Mouse (Mus musculus) forebrain, embryonic 15.5 days (tissue): ENCODE results near the gene Dnajc1. TPM values are rescaled to one million over a fixed set of nuclear protein-coding genes. Genes with fewer than 3 reads are reported as not detected.

Experiments used
- ATAC-seq: fragments of 200-750 bp; cut with Nextera tagmentation; replicated peaks from 2 replicates; pipeline ENCODE4 v1.8.0; 2017; ENCODE audit warnings: mild to moderate bottlenecking, moderate TSS enrichment, moderate library complexity
- H3K27ac ChIP-seq: fragments of 300-500 bp; sonication (generic); replicated peaks from 2 replicates; pipeline ENCODE4 v1.5.1; 2015; ENCODE audit warnings: mild to moderate bottlenecking, inconsistent platforms
- H3K27me3 ChIP-seq: fragments of 300-500 bp; sonication (generic); 2 replicates; pipeline ENCODE4 v1.6.1; 2015; ENCODE audit warnings: inconsistent platforms
- H3K36me3 ChIP-seq: fragments of 300-500 bp; sonication (generic); 2 replicates; pipeline ENCODE4 v1.6.1; 2015; ENCODE audit warnings: mild to moderate bottlenecking, inconsistent platforms
- H3K4me1 ChIP-seq: fragments of 300-500 bp; sonication (generic); 2 replicates; pipeline ENCODE4 v1.6.1; 2015; ENCODE audit warnings: inconsistent platforms
- H3K4me2 ChIP-seq: fragments of 300-500 bp; sonication (generic); replicated peaks from 2 replicates; pipeline ENCODE4 v1.6.1; 2015; ENCODE audit warnings: mild to moderate bottlenecking, inconsistent platforms
- H3K4me3 ChIP-seq: fragments of 300-500 bp; sonication (generic); 2 replicates; pipeline ENCODE4 v1.5.1; 2015; ENCODE audit warnings: mild to moderate bottlenecking, inconsistent platforms
- H3K9ac ChIP-seq: fragments of 300-500 bp; sonication (generic); replicated peaks from 2 replicates; pipeline ENCODE4 v1.6.1; 2015; ENCODE audit warnings: mild to moderate bottlenecking, inconsistent platforms
- H3K9me3 ChIP-seq: fragments of 300-500 bp; sonication (generic); 2 replicates; pipeline ENCODE4 v1.6.1; 2016; ENCODE audit warnings: inconsistent platforms
- WGBS: fragments of 180-500 bp; shearing (Covaris S2); methylation state at CpG from one replicate; pipeline ENCODE4 v1.1.7; 2015; ENCODE audit warnings: mixed read lengths; 5-methylcytosine and 5-hydroxymethylcytosine counted together
- polyA plus RNA-seq: library from polyadenylated mRNA; unstranded; fragments of >200 nt; fragmentation: Nextera tagmentation; extraction: Ambion mirVana; gene quantifications from 2 replicates; pipeline ENCODE4 v1.2.1, GENCODE M21; 2015

Gene Dnajc1
- polyA plus RNA-seq, result 28.2 and 30.3 TPM in 2 replicates

- peak within 1 kb of the TSS; percentile 98 for H3K27ac ChIP-seq
- peak within 1 kb of the TSS; percentile 93 for H3K4me3 ChIP-seq
- peak within 1 kb of the TSS; percentile 91 for H3K9ac ChIP-seq
- no peaks in the 10 kb centered on the region for H3K27me3 ChIP-seq
- under 1% methylated on average over 69 of the region's 69 CpGs for WGBS
- peak; percentile 100 for ATAC-seq
- H3K9me3 ChIP-seq, result no peaks in the 10 kb centered on the region
- peaks cover 20% of the 10 kb centered on the region for H3K4me1 ChIP-seq
- no peaks in the 10 kb centered on the region for H3K36me3 ChIP-seq
- peak within 1 kb of the TSS; percentile 80 for H3K4me2 ChIP-seq
These were observed at the start of gene Dnajc1 for GRCm38 (mm10) chr2:18392331-18393021. Dnajc1 (minus strand) TSS chr2:18392830.

DNA sequence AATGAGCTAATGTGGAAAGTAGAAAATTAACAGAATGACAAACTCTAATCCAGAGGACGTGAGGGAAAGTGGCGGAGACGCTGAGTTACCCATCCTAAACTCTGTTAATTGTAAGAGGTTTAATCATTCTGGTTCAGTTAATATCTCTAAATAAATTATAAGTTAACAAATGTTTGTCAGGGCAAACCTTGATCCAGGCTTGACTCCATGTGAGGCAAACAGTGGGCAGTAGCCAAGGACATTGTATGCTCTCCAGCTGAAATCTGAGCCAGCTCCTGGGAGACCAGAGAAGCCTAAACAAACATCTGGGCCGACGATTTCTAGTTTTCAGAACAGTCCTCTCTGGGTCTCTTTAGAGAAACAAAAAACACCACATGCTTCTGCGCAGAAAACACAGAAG lies 49.2 kb upstream of the Dnajc1 start:
- 58% methylated on average over 6 of the region's 6 CpGs for WGBS

DNA sequence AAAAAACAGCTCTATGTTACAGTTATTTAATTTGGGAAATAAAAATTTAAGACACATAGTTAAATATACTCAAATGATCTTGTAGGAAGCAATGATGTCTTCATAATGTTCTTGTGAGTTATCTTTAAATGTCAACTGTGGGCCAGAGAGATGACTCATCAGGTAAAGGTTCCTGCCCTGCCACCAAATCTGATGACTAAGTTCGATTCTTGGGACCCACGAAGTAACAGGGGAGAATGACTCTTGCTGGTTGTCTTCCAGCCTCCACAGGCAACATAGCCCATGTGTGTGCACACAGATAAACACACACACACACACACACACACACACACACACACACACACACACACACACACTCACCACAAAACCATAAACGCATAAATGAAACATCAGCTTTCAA lies 22.6 kb upstream of the Dnajc1 start:
- H3K27ac ChIP-seq, result no peak overlapping the region

More for the DNA sequence above, 49.2 kb upstream of the Dnajc1 start:
- H3K4me1 ChIP-seq, result no peaks in the 10 kb centered on the region
- H3K4me3 ChIP-seq, result no peak overlapping the region
- no peak overlapping the region for H3K27ac ChIP-seq
- H3K9me3 ChIP-seq, result no peaks in the 10 kb centered on the region
- H3K4me2 ChIP-seq, result no peak overlapping the region
- no peaks in the 10 kb centered on the region for H3K27me3 ChIP-seq
- no peaks in the 10 kb centered on the region for H3K36me3 ChIP-seq
- H3K9ac ChIP-seq, result no peak overlapping the region
- no peak for ATAC-seq

DNA sequence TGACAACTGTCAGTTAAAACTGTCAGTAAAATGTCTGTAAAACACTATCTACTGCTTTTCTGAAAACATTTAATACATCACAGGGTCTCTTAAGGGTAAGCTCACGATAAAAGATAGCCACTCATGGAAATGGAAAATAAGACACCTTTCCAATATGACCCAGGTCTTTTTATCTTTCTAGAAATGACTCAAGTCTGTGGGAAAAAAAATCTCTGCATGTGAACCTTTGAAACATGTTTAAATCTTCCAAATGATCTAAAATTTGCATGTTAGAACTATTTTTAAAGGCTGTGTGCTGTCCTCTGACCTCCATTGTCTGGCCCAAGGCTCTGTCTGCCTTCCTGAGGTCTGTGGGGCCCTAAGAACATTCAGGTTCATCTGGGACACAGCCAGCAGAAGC lies 11.0 kb upstream of the Dnajc1 start:
- no peak overlapping the region for H3K27ac ChIP-seq
- no peaks in the 10 kb centered on the region for H3K36me3 ChIP-seq
- no peaks in the 10 kb centered on the region for H3K27me3 ChIP-seq
- H3K4me3 ChIP-seq, result no peak overlapping the region
- 81% methylated on average over 1 of the region's 1 CpGs for WGBS
- H3K9ac ChIP-seq, result no peak overlapping the region
- no peak overlapping the region for H3K4me2 ChIP-seq
- no peaks in the 10 kb centered on the region for H3K4me1 ChIP-seq
- ATAC-seq, result no peak
- H3K9me3 ChIP-seq, result no peaks in the 10 kb centered on the region

More for the DNA sequence above, 22.6 kb upstream of the Dnajc1 start:
- no peak overlapping the region for H3K4me3 ChIP-seq
- no peaks in the 10 kb centered on the region for H3K27me3 ChIP-seq
- WGBS, result 91% methylated on average over 3 of the region's 3 CpGs
- no peak overlapping the region for H3K4me2 ChIP-seq
- no peaks in the 10 kb centered on the region for H3K4me1 ChIP-seq
- no peak for ATAC-seq
- H3K9ac ChIP-seq, result no peak overlapping the region
- no peaks in the 10 kb centered on the region for H3K36me3 ChIP-seq
- H3K9me3 ChIP-seq, result no peaks in the 10 kb centered on the region

- no peak overlapping the region for H3K27ac ChIP-seq
- WGBS, result 93% methylated on average over 2 of the region's 2 CpGs
- no peak overlapping the region for H3K4me3 ChIP-seq
- H3K27me3 ChIP-seq, result no peaks in the 10 kb centered on the region
- no peak for ATAC-seq
- H3K4me1 ChIP-seq, result no peaks in the 10 kb centered on the region
- H3K9ac ChIP-seq, result no peak overlapping the region
- H3K4me2 ChIP-seq, result no peak overlapping the region
- H3K9me3 ChIP-seq, result no peaks in the 10 kb centered on the region
- no peaks in the 10 kb centered on the region for H3K36me3 ChIP-seq
These were observed 9.1 kb upstream of the Dnajc1 start for GRCm38 (mm10) chr2:18401771-18402170.

GRCm38 (mm10) chr2:18393022-18393519 lies 441 bp upstream of the Dnajc1 start:
- Histone ChIP-seq H3K4me1 (peaks cover 20% of the 10 kb centered on the region), H3K4me3 (peak overlapping the region; percentile 93), H3K4me2 (peak overlapping the region; percentile 80), H3K27ac (peak overlapping the region; percentile 98), H3K9me3 (no peaks in the 10 kb centered on the region), H3K9ac (peak overlapping the region; percentile 91), H3K36me3 (no peaks in the 10 kb centered on the region), H3K27me3 (no peaks in the 10 kb centered on the region)
- 65% methylated on average over 2 of the region's 2 CpGs for WGBS
- ATAC-seq, result peak; percentile 14; the same call in 1 of the 2 replicates

GRCm38 (mm10) chr2:18391861-18392260 lies 769 bp downstream of the Dnajc1 start:
- ATAC-seq, result no peak; the same call in 1 of the 2 replicates
- WGBS, result under 1% methylated on average over 11 of the region's 11 CpGs

GRCm38 (mm10) chr2:18389631-18390030 lies 3.0 kb downstream of the Dnajc1 start:
- Histone ChIP-seq H3K4me1 (peaks cover 20% of the 10 kb centered on the region), H3K4me2 (no peak overlapping the region), H3K9ac (no peak overlapping the region), H3K36me3 (no peaks in the 10 kb centered on the region), H3K4me3 (no peak overlapping the region), H3K9me3 (no peaks in the 10 kb centered on the region), H3K27me3 (no peaks in the 10 kb centered on the region), H3K27ac (no peak overlapping the region)
- ATAC-seq, result no peak
- 89% methylated on average over 1 of the region's 1 CpGs for WGBS

More at GRCm38 (mm10) chr2:18391861-18392260, 769 bp downstream of the Dnajc1 start:
- Histone ChIP-seq H3K27ac (peak overlapping the region; percentile 98), H3K27me3 (no peaks in the 10 kb centered on the region), H3K9me3 (no peaks in the 10 kb centered on the region), H3K9ac (peak overlapping the region; percentile 91), H3K36me3 (no peaks in the 10 kb centered on the region), H3K4me2 (peak overlapping the region; percentile 80), H3K4me3 (peak overlapping the region; percentile 93), H3K4me1 (peaks cover 20% of the 10 kb centered on the region)

- Histone ChIP-seq H3K9me3 (no peaks in the 10 kb centered on the region), H3K9ac (no peak overlapping the region), H3K27ac (no peak overlapping the region), H3K4me2 (no peak overlapping the region), H3K4me1 (no peaks in the 10 kb centered on the region), H3K4me3 (no peak overlapping the region), H3K27me3 (no peaks in the 10 kb centered on the region), H3K36me3 (no peaks in the 10 kb centered on the region)
- no peak for ATAC-seq
These were observed 11.0 kb downstream of the Dnajc1 start for GRCm38 (mm10) chr2:18381662-18382061.

DNA sequence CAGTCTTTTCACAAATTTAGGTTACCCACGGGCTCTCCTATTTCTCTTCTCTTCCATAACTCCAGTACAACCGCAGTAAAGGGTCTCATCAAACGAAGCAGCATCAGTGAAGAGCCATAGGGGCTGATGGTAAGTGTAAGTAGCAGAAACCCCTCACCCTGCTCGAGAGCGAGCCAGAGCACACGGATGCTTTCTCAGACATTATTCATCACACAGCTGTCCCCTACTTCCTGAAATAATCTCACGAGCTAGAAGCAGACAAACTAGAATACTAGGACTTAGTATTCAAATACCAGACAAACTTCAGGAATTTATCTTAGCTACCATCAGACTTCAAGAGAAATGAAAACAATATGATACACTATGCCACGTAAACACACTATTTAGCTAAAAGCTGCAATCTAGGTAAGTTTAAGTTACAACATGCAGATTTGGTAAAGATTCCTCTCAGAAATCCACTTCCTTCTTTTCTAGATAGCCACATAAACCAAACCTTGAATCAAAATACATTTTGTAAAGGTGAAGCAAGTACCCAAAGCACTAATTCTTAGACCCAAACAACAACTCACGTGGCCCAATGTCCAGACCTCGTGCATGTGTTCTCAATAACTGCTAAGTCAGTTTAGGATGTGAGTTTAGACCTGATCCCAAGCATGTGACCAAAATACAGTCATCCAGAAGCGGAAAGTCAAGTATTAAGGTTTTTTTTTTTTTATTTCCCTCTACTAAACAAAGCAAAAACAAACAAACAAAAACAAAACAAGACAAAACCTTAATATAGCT lies 20.0 kb downstream of the Dnajc1 start:
- H3K4me1 ChIP-seq, result no peaks in the 10 kb centered on the region
- WGBS, result 83% methylated on average over 11 of the region's 11 CpGs
- no peaks in the 10 kb centered on the region for H3K27me3 ChIP-seq
- no peak overlapping the region for H3K4me2 ChIP-seq
- H3K27ac ChIP-seq, result no peak overlapping the region
- H3K36me3 ChIP-seq, result no peaks in the 10 kb centered on the region
- H3K9ac ChIP-seq, result no peak overlapping the region
- H3K4me3 ChIP-seq, result no peak overlapping the region
- H3K9me3 ChIP-seq, result no peaks in the 10 kb centered on the region
- no peak for ATAC-seq

DNA sequence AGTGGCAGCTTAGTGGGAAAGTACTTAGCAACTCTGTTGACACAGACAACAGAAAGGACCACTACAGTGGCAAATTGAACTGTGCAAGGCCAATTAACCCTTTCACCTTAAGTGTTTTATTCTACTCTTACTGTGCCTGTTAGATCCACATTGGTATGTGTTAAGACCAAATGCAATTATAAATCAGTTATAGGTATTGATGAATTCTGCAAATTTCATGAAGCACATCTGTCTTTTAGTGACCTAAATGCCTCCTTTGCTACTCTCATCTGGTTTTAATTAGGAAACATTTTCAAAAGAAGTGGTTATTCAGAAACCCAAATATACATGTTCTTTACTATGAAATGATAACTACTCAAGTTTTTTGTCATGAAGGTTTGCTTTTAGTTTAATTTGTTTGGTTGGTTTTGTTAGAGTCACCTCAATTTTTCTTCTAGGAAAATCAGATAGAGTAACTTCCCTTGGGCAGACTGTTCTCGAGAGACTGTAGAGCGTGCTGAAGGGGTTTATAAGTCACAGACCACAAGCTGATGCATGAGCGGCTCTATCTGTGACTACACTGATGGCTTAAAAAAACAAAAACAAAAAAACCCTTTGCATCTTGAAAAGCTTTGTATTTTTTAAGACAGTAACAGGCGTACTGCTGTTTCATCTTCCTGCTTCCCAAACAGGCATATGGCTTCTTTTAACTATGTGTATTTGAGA lies 21.7 kb downstream of the Dnajc1 start:
- Histone ChIP-seq H3K27ac (no peak overlapping the region), H3K4me3 (no peak overlapping the region), H3K4me1 (no peaks in the 10 kb centered on the region), H3K4me2 (no peak overlapping the region), H3K27me3 (no peaks in the 10 kb centered on the region), H3K9me3 (0 out of 2 replicates have a peak, but pooled peaks cover under 1% of the 10 kb centered on the region), H3K36me3 (no peaks in the 10 kb centered on the region), H3K9ac (no peak overlapping the region)
- WGBS, result 83% methylated on average over 4 of the region's 4 CpGs
- no peak for ATAC-seq

DNA sequence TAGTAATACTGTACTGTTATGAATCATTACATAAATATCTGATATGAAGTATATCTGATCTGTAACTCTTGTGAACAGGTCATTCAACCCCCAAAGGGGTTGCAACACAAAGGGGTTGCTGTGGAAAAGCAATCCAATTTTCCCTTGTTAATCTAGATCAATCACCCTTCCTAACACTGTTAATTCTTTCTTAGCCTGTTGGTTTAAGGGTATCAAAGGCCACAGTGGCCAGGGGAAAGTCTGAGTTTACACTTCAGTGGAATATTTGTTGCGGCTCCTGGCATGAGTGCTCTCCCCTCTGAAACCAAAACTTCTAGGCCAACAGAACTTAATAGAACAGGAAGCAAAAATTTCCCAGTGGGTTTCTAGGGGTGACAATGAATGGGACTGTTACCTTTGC lies 28.2 kb downstream of the Dnajc1 start:
- H3K4me1 ChIP-seq, result no peaks in the 10 kb centered on the region
- 91% methylated on average over 1 of the region's 1 CpGs for WGBS
- no peak overlapping the region for H3K4me3 ChIP-seq
- H3K9ac ChIP-seq, result no peak overlapping the region
- H3K36me3 ChIP-seq, result no peaks in the 10 kb centered on the region
- 0 out of 2 replicates have a peak, but pooled peaks cover 5% of the 10 kb centered on the region for H3K9me3 ChIP-seq
- no peak overlapping the region for H3K4me2 ChIP-seq
- no peak for ATAC-seq
- H3K27ac ChIP-seq, result no peak overlapping the region
- no peaks in the 10 kb centered on the region for H3K27me3 ChIP-seq
